Mouse (Mus musculus) liver, embryonic 14.5 days (tissue): Measurements from ENCODE around the gene Pask.

ENCODE experiments used
- CTCF ChIP-seq: IDR thresholded peaks from 2 replicates; pipeline ENCODE4 v1.5.1; 2016; ENCODE audit warnings: antibody characterized with exemption, low read depth, control low read depth
- EP300 ChIP-seq: IDR thresholded peaks from 2 replicates; pipeline ENCODE4 v1.6.1; 2016; ENCODE audit warnings: antibody characterized with exemption, low read depth

- TF ChIP-seq CTCF: no peak
- no peak for TF ChIP-seq EP300
Observed at GRCm38 (mm10) chr1:93373665-93374064, 30.4 kb upstream of the Pask start, which contains the start of gene Ano7.
